Mouse (Mus musculus) hindbrain, embryonic 13.5 days (tissue): Measurements from ENCODE around the gene Pmm1. TPM values are rescaled to one million over a fixed set of nuclear protein-coding genes. Genes with fewer than 3 reads are reported as not detected.
"Not testable (repeated sequence)": the region's sequence is repeated elsewhere in the genome, so short reads cannot be mapped to it uniquely, and the experiment has no call there.

Experiments used
- ATAC-seq: fragments of 200-750 bp; cut with Nextera tagmentation; 2 replicates; pipeline ENCODE4 v1.8.0; 2017; ENCODE audit warnings: moderate TSS enrichment; ENCODE audit not compliant: low FRiP score
- H3K27ac ChIP-seq: fragments of 300-500 bp; sonication (generic); 2 replicates; pipeline ENCODE4 v1.5.1; 2015; ENCODE audit warnings: inconsistent platforms, mild to moderate bottlenecking, moderate library complexity
- H3K27me3 ChIP-seq: fragments of 300-500 bp; sonication (generic); 2 replicates; pipeline ENCODE4 v1.6.1; 2015; ENCODE audit warnings: mild to moderate bottlenecking, inconsistent platforms
- H3K36me3 ChIP-seq: fragments of 300-500 bp; sonication (generic); 2 replicates; pipeline ENCODE4 v1.6.1; 2015; ENCODE audit warnings: mild to moderate bottlenecking, inconsistent platforms
- H3K4me1 ChIP-seq: fragments of 300-500 bp; sonication (generic); replicated peaks from 2 replicates; pipeline ENCODE4 v1.6.1; 2015; ENCODE audit warnings: inconsistent platforms
- H3K4me2 ChIP-seq: fragments of 300-500 bp; sonication (generic); 2 replicates; pipeline ENCODE4 v1.6.1; 2015; ENCODE audit warnings: inconsistent platforms, mild to moderate bottlenecking, moderate library complexity
- H3K4me3 ChIP-seq: fragments of 300-500 bp; sonication (generic); 2 replicates; pipeline ENCODE4 v1.5.1; 2015; ENCODE audit warnings: mild to moderate bottlenecking, inconsistent platforms
- H3K9ac ChIP-seq: fragments of 300-500 bp; sonication (generic); 2 replicates; pipeline ENCODE4 v1.6.1; 2015; ENCODE audit warnings: mild to moderate bottlenecking, inconsistent platforms
- H3K9me3 ChIP-seq: fragments of 300-500 bp; sonication (generic); 2 replicates; pipeline ENCODE4 v1.6.1; 2016; ENCODE audit warnings: inconsistent platforms
- WGBS: fragments of 180-500 bp; shearing (Covaris S2); methylation state at CpG from one replicate; pipeline ENCODE4 v1.1.7; 2015; 5-methylcytosine and 5-hydroxymethylcytosine counted together
- polyA plus RNA-seq: library from polyadenylated mRNA; unstranded; fragments of >200 nt; fragmentation: Nextera tagmentation; extraction: Ambion mirVana; gene quantifications from 2 replicates; pipeline ENCODE4 v1.2.1, GENCODE M21; 2015

Pmm1 gene
- polyA plus RNA-seq, 1 experiment from 2014 or later = 65.3 TPM

GRCm38 (mm10) chr15:81917621-81918463, 42.9 kb downstream of the Pmm1 start:
- Histone ChIP-seq H3K4me2 (no peak overlapping the region), H3K4me1 (peaks cover 22% of the 10 kb centered on the region), H3K9me3 (no peaks in the 10 kb centered on the region), H3K36me3 (peaks cover 60% of the 10 kb centered on the region), H3K27ac (no peak overlapping the region; the same call in 1 of the 2 replicates), H3K27me3 (no peaks in the 10 kb centered on the region), H3K9ac (no peak overlapping the region), H3K4me3 (no peak overlapping the region)
- WGBS = 58% methylated on average over 6 of the region's 6 CpGs
- ATAC-seq = 0 out of 2 replicates have a peak, but pooled peaks have one; percentile 21

GRCm38 (mm10) chr15:81917201-81917600, 43.5 kb downstream of the Pmm1 start:
- no peak overlapping the region; the same call in 1 of the 2 replicates for H3K27ac ChIP-seq

GRCm38 (mm10) chr15:81915663-81916062, 45.1 kb downstream of the Pmm1 start:
- WGBS = 90% methylated on average over 5 of the region's 5 CpGs
- Histone ChIP-seq H3K4me3 (no peak overlapping the region), H3K9me3 (no peaks in the 10 kb centered on the region), H3K27ac (no peak overlapping the region), H3K36me3 (peaks cover 75% of the 10 kb centered on the region), H3K27me3 (no peaks in the 10 kb centered on the region), H3K4me2 (no peak overlapping the region), H3K9ac (no peak overlapping the region), H3K4me1 (peaks cover 6% of the 10 kb centered on the region; the same call in 1 of the 2 replicates)
- no peak for ATAC-seq

More at GRCm38 (mm10) chr15:81917201-81917600, 43.5 kb downstream of the Pmm1 start:
- H3K4me1 ChIP-seq = peaks cover 18% of the 10 kb centered on the region
- no peak overlapping the region for H3K9ac ChIP-seq
- no peak for ATAC-seq
- H3K4me3 ChIP-seq = no peak overlapping the region
- WGBS = 91% methylated on average over 12 of the region's 12 CpGs
- H3K4me2 ChIP-seq = no peak overlapping the region
- H3K27me3 ChIP-seq = no peaks in the 10 kb centered on the region
- H3K36me3 ChIP-seq = peaks cover 65% of the 10 kb centered on the region
- no peaks in the 10 kb centered on the region for H3K9me3 ChIP-seq

GRCm38 (mm10) chr15:81914668-81915067, 46.1 kb downstream of the Pmm1 start:
- Histone ChIP-seq H3K4me3 (no peak overlapping the region), H3K9ac (no peak overlapping the region; the same call in 1 of the 2 replicates), H3K27ac (no peak overlapping the region), H3K9me3 (no peaks in the 10 kb centered on the region), H3K27me3 (no peaks in the 10 kb centered on the region), H3K4me2 (no peak overlapping the region), H3K36me3 (peaks cover 84% of the 10 kb centered on the region), H3K4me1 (no peaks in the 10 kb centered on the region; the same call in 1 of the 2 replicates)
- WGBS = 87% methylated on average over 5 of the region's 5 CpGs
- no peak for ATAC-seq

- no peak for ATAC-seq
- H3K9ac ChIP-seq = no peak overlapping the region
- H3K4me3 ChIP-seq = no peak overlapping the region
- peaks cover 98% of the 10 kb centered on the region for H3K36me3 ChIP-seq
- H3K27me3 ChIP-seq = no peaks in the 10 kb centered on the region
- no peaks in the 10 kb centered on the region for H3K4me1 ChIP-seq
- no peak overlapping the region for H3K27ac ChIP-seq
- no peak overlapping the region for H3K4me2 ChIP-seq
- H3K9me3 ChIP-seq = no peaks in the 10 kb centered on the region
- 80% methylated on average over 2 of the region's 2 CpGs for WGBS
These were observed 48.2 kb downstream of the Pmm1 start for GRCm38 (mm10) chr15:81912498-81912897.

- WGBS = 92% methylated on average over 4 of the region's 4 CpGs
- peaks cover 98% of the 10 kb centered on the region for H3K36me3 ChIP-seq
- ATAC-seq, H3K27ac ChIP-seq, H3K4me1 ChIP-seq, H3K9ac ChIP-seq, H3K4me2 ChIP-seq, H3K27me3 ChIP-seq, H3K9me3 ChIP-seq, H3K4me3 ChIP-seq: not testable (repeated sequence)
These were observed 52.0 kb downstream of the Pmm1 start for GRCm38 (mm10) chr15:81908767-81909166.

- H3K4me3 ChIP-seq = no peak overlapping the region
- no peak overlapping the region for H3K9ac ChIP-seq
- H3K27ac ChIP-seq = no peak overlapping the region
- H3K4me1 ChIP-seq = no peaks in the 10 kb centered on the region
- no peaks in the 10 kb centered on the region for H3K9me3 ChIP-seq
- no peaks in the 10 kb centered on the region for H3K27me3 ChIP-seq
- WGBS = 96% methylated on average over 8 of the region's 8 CpGs
- H3K36me3 ChIP-seq = peaks cover 98% of the 10 kb centered on the region
- ATAC-seq = no peak
- H3K4me2 ChIP-seq = no peak overlapping the region
These were observed 52.8 kb downstream of the Pmm1 start for GRCm38 (mm10) chr15:81907953-81908352.

- no peaks in the 10 kb centered on the region for H3K27me3 ChIP-seq
These were observed 55.8 kb downstream of the Pmm1 start for GRCm38 (mm10) chr15:81904939-81905338.

More at GRCm38 (mm10) chr15:81904939-81905338, 55.8 kb downstream of the Pmm1 start:
- peaks cover 98% of the 10 kb centered on the region for H3K36me3 ChIP-seq
- no peak overlapping the region for H3K4me2 ChIP-seq
- H3K4me3 ChIP-seq = no peak overlapping the region
- ATAC-seq = no peak
- H3K27ac ChIP-seq = no peak overlapping the region
- H3K9ac ChIP-seq = no peak overlapping the region
- WGBS = 38% methylated on average over 2 of the region's 2 CpGs
- no peaks in the 10 kb centered on the region for H3K4me1 ChIP-seq
- no peaks in the 10 kb centered on the region for H3K9me3 ChIP-seq

Other genes starting within 250 kb of the Pmm1 start
- 42.6 and 46.8 TPM in 2 replicates for gene Zc3h7b, start 215.9 kb downstream of the Pmm1 start, polyA plus RNA-seq
- gene Rangap1, start 215.4 kb downstream of the Pmm1 start, polyA plus RNA-seq = 129 and 140 TPM in 2 replicates
- gene Tef, start 158.5 kb downstream of the Pmm1 start, polyA plus RNA-seq = 22.3 and 22.4 TPM in 2 replicates
- gene Tob2, start 102.1 kb downstream of the Pmm1 start, polyA plus RNA-seq = 15.6 and 15.7 TPM in 2 replicates
- 123 and 125 TPM in 2 replicates for gene Phf5a, start 89.0 kb downstream of the Pmm1 start, polyA plus RNA-seq
- 237 and 248 TPM in 2 replicates for gene Aco2, start 88.6 kb downstream of the Pmm1 start, polyA plus RNA-seq
- 73.3 and 76.8 TPM in 2 replicates for gene Polr3h, start 34.7 kb downstream of the Pmm1 start, polyA plus RNA-seq
- 130 and 137 TPM in 2 replicates for gene Csdc2, start 24.2 kb downstream of the Pmm1 start, polyA plus RNA-seq
- not detected in 2 replicates for gene 1700029P11Rik, start 19.6 kb upstream of the Pmm1 start, polyA plus RNA-seq
- gene Xrcc6, start 26.9 kb upstream of the Pmm1 start, polyA plus RNA-seq = 43.4 and 44.9 TPM in 2 replicates
- gene Desi1, start 72.9 kb upstream of the Pmm1 start, polyA plus RNA-seq = 42.2 and 45.1 TPM in 2 replicates
- 225 and 241 TPM in 2 replicates for gene Snu13, start 86.7 kb upstream of the Pmm1 start, polyA plus RNA-seq
- gene 4930407I10Rik, start 98.2 kb upstream of the Pmm1 start, polyA plus RNA-seq = not detected in 2 replicates
- 0.05 TPM in 1 of 2 replicates, not detected in the other for gene Mei1, start 109.1 kb upstream of the Pmm1 start, polyA plus RNA-seq
- gene Ccdc134, start 167.0 kb upstream of the Pmm1 start, polyA plus RNA-seq = 13.0 and 14.8 TPM in 2 replicates
- gene Srebf2, start 186.3 kb upstream of the Pmm1 start, polyA plus RNA-seq = 179 and 193 TPM in 2 replicates